Mouse (Mus musculus) heart, embryonic 15.5 days (tissue): ENCODE results near the gene Pnp. TPM values are rescaled to one million over a fixed set of nuclear protein-coding genes. Genes with fewer than 3 reads are reported as not detected.
"Not testable (repeated sequence)": the region's sequence is repeated elsewhere in the genome, so short reads cannot be mapped to it uniquely, and the experiment has no call there.

Source experiments
- ATAC-seq: fragments of 200-750 bp; cut with Nextera tagmentation; replicated peaks from 2 replicates; pipeline ENCODE4 v1.8.0; 2017; ENCODE audit warnings: low read depth, moderate TSS enrichment; ENCODE audit not compliant: insufficient number of reproducible peaks, insufficient read depth, low FRiP score
- H3K27ac ChIP-seq: fragments of 300-500 bp; sonication (generic); 2 replicates; pipeline ENCODE4 v1.5.1; 2015; ENCODE audit warnings: mild to moderate bottlenecking, inconsistent platforms
- H3K27me3 ChIP-seq: fragments of 300-500 bp; sonication (generic); 2 replicates; pipeline ENCODE4 v1.6.1; 2015; ENCODE audit warnings: inconsistent platforms
- H3K36me3 ChIP-seq: fragments of 300-500 bp; sonication (generic); 2 replicates; pipeline ENCODE4 v1.6.1; 2015; ENCODE audit warnings: mild to moderate bottlenecking, inconsistent platforms
- H3K4me1 ChIP-seq: fragments of 300-500 bp; sonication (generic); replicated peaks from 2 replicates; pipeline ENCODE4 v1.6.1; 2015; ENCODE audit warnings: inconsistent platforms
- H3K4me2 ChIP-seq: fragments of 300-500 bp; sonication (generic); 2 replicates; pipeline ENCODE4 v1.6.1; 2015; ENCODE audit warnings: inconsistent platforms, mild to moderate bottlenecking, moderate library complexity
- H3K4me3 ChIP-seq: fragments of 300-500 bp; sonication (generic); 2 replicates; pipeline ENCODE4 v1.5.1; 2015; ENCODE audit warnings: mild to moderate bottlenecking, inconsistent platforms
- H3K9ac ChIP-seq: fragments of 300-500 bp; sonication (generic); 2 replicates; pipeline ENCODE4 v1.6.1; 2015; ENCODE audit warnings: mild to moderate bottlenecking, inconsistent platforms
- H3K9me3 ChIP-seq: fragments of 300-500 bp; sonication (generic); replicated peaks from 2 replicates; pipeline ENCODE4 v1.6.1; 2016; ENCODE audit warnings: inconsistent platforms
- WGBS: fragments of 180-500 bp; shearing (Covaris S2); methylation state at CpG from one replicate; pipeline ENCODE4 v1.1.7; 2015; ENCODE audit warnings: mixed read lengths; 5-methylcytosine and 5-hydroxymethylcytosine counted together
- polyA plus RNA-seq: library from polyadenylated mRNA; unstranded; fragments of >200 nt; fragmentation: Nextera tagmentation; extraction: Ambion mirVana; gene quantifications from 2 replicates; pipeline ENCODE4 v1.2.1, GENCODE M21; 2015

Pnp gene
- polyA plus RNA-seq, 1 experiment from 2014 or later, result 29.6 TPM

- H3K4me3 ChIP-seq, H3K9me3 ChIP-seq, H3K4me1 ChIP-seq, H3K27me3 ChIP-seq, H3K27ac ChIP-seq, ATAC-seq, H3K9ac ChIP-seq, H3K4me2 ChIP-seq, H3K36me3 ChIP-seq: not testable (repeated sequence)
- 87% methylated on average over 5 of the region's 5 CpGs for WGBS
Observed at GRCm38 (mm10) chr14:50958289-50958995, 27.6 kb downstream of the Pnp start.

- no peaks in the 10 kb centered on the region for H3K27me3 ChIP-seq
- H3K36me3 ChIP-seq, result no peaks in the 10 kb centered on the region
- no peak overlapping the region for H3K4me2 ChIP-seq
- no peak overlapping the region for H3K4me3 ChIP-seq
- no peak overlapping the region for H3K9ac ChIP-seq
- no peak for ATAC-seq
- H3K4me1 ChIP-seq, result peaks cover 4% of the 10 kb centered on the region
- no peaks in the 10 kb centered on the region for H3K9me3 ChIP-seq
- H3K27ac ChIP-seq, result no peak overlapping the region
- 84% methylated on average over 5 of the region's 5 CpGs for WGBS
Observed at GRCm38 (mm10) chr14:50968216-50968980, 37.5 kb downstream of the Pnp start.

- Histone ChIP-seq H3K4me2 (no peak overlapping the region), H3K36me3 (no peaks in the 10 kb centered on the region), H3K4me3 (no peak overlapping the region), H3K27me3 (no peaks in the 10 kb centered on the region), H3K27ac (no peak overlapping the region; the same call in 1 of the 2 replicates), H3K4me1 (peaks cover 4% of the 10 kb centered on the region), H3K9me3 (no peaks in the 10 kb centered on the region), H3K9ac (no peak overlapping the region)
- 25% methylated on average over 1 of the region's 1 CpGs for WGBS
- no peak for ATAC-seq
Observed at GRCm38 (mm10) chr14:50969041-50969440, 38.2 kb downstream of the Pnp start.

GRCm38 (mm10) chr14:50969558-50970544, 39.0 kb downstream of the Pnp start:
- no peak for ATAC-seq
- 22% methylated on average over 12 of the region's 12 CpGs for WGBS
- H3K9me3 ChIP-seq, result no peaks in the 10 kb centered on the region
- no peaks in the 10 kb centered on the region for H3K27me3 ChIP-seq
- H3K27ac ChIP-seq, result no peak overlapping the region; the same call in 1 of the 2 replicates
- no peak overlapping the region for H3K4me3 ChIP-seq
- peaks cover 6% of the 10 kb centered on the region for H3K4me1 ChIP-seq
- H3K36me3 ChIP-seq, result no peaks in the 10 kb centered on the region
- no peak overlapping the region for H3K9ac ChIP-seq
- peak overlapping the region; percentile 35; the same call in 1 of the 2 replicates for H3K4me2 ChIP-seq

- WGBS, result 59% methylated on average over 1 of the region's 1 CpGs
- no peak for ATAC-seq
- no peaks in the 10 kb centered on the region for H3K27me3 ChIP-seq
Observed at GRCm38 (mm10) chr14:50970822-50971221, 39.9 kb downstream of the Pnp start.

GRCm38 (mm10) chr14:50973054-50973453, 42.2 kb downstream of the Pnp start:
- H3K27ac ChIP-seq, H3K9me3 ChIP-seq, ATAC-seq, H3K9ac ChIP-seq, H3K36me3 ChIP-seq, H3K4me1 ChIP-seq, H3K27me3 ChIP-seq, H3K4me2 ChIP-seq, H3K4me3 ChIP-seq: not testable (repeated sequence)
- 94% methylated on average over 5 of the region's 5 CpGs for WGBS

More at GRCm38 (mm10) chr14:50970822-50971221, 39.9 kb downstream of the Pnp start:
- Histone ChIP-seq H3K4me3 (no peak overlapping the region), H3K9ac (no peak overlapping the region), H3K4me2 (no peak overlapping the region), H3K36me3 (no peaks in the 10 kb centered on the region), H3K9me3 (no peaks in the 10 kb centered on the region), H3K27ac (no peak overlapping the region), H3K4me1 (peaks cover 6% of the 10 kb centered on the region)

- H3K36me3 ChIP-seq, result no peaks in the 10 kb centered on the region
- no peak overlapping the region for H3K4me3 ChIP-seq
- no peak for ATAC-seq
- no peaks in the 10 kb centered on the region for H3K27me3 ChIP-seq
- 40% methylated on average over 4 of the region's 4 CpGs for WGBS
- no peak overlapping the region for H3K27ac ChIP-seq
- H3K9me3 ChIP-seq, result no peaks in the 10 kb centered on the region
- H3K4me1 ChIP-seq, result peaks cover 9% of the 10 kb centered on the region
- no peak overlapping the region for H3K9ac ChIP-seq
- no peak overlapping the region for H3K4me2 ChIP-seq
Observed at GRCm38 (mm10) chr14:50973700-50974099, 42.8 kb downstream of the Pnp start.

GRCm38 (mm10) chr14:50975001-50975400, 44.1 kb downstream of the Pnp start:
- WGBS, result 57% methylated on average over 5 of the region's 5 CpGs
- H3K9ac ChIP-seq, result no peak overlapping the region
- ATAC-seq, result no peak
- H3K4me1 ChIP-seq, result peaks cover 5% of the 10 kb centered on the region; the same call in 1 of the 2 replicates
- no peak overlapping the region for H3K4me2 ChIP-seq
- H3K4me3 ChIP-seq, result no peak overlapping the region
- no peaks in the 10 kb centered on the region for H3K36me3 ChIP-seq
- H3K9me3 ChIP-seq, result no peaks in the 10 kb centered on the region
- no peaks in the 10 kb centered on the region for H3K27me3 ChIP-seq
- no peak overlapping the region for H3K27ac ChIP-seq

- no peaks in the 10 kb centered on the region for H3K9me3 ChIP-seq
- peak overlapping the region; percentile 26 for H3K4me2 ChIP-seq
- 0 out of 2 replicates have a peak, but pooled peaks have one; percentile 32 for ATAC-seq
- H3K4me3 ChIP-seq, result no peak overlapping the region
- no peak overlapping the region for H3K9ac ChIP-seq
- no peak overlapping the region for H3K27ac ChIP-seq
- peaks cover 5% of the 10 kb centered on the region; the same call in 1 of the 2 replicates for H3K4me1 ChIP-seq
- H3K36me3 ChIP-seq, result no peaks in the 10 kb centered on the region
- H3K27me3 ChIP-seq, result no peaks in the 10 kb centered on the region
- 27% methylated on average over 9 of the region's 9 CpGs for WGBS
Observed at GRCm38 (mm10) chr14:50976674-50977073, 45.8 kb downstream of the Pnp start.

- H3K4me2 ChIP-seq, H3K9ac ChIP-seq, H3K4me1 ChIP-seq, H3K36me3 ChIP-seq, H3K4me3 ChIP-seq, H3K27ac ChIP-seq, H3K9me3 ChIP-seq, H3K27me3 ChIP-seq, ATAC-seq: not testable (repeated sequence)
- 81% methylated on average over 6 of the region's 6 CpGs for WGBS
Observed at GRCm38 (mm10) chr14:50978451-50978850, 47.6 kb downstream of the Pnp start.

GRCm38 (mm10) chr14:50979631-50980030, 48.7 kb downstream of the Pnp start:
- no peak overlapping the region for H3K27ac ChIP-seq
- no peaks in the 10 kb centered on the region for H3K36me3 ChIP-seq
- H3K9me3 ChIP-seq, result no peaks in the 10 kb centered on the region
- 0 out of 2 replicates have a peak, but pooled peaks cover 2% of the 10 kb centered on the region for H3K4me1 ChIP-seq
- H3K4me3 ChIP-seq, result no peak overlapping the region
- no peak overlapping the region for H3K9ac ChIP-seq
- no peak overlapping the region for H3K4me2 ChIP-seq
- ATAC-seq, result no peak
- H3K27me3 ChIP-seq, result no peaks in the 10 kb centered on the region
